Mouse (Mus musculus) lung, adult 2 months (tissue): ENCODE results near the gene Sept3. TPM values are rescaled to one million over a fixed set of nuclear protein-coding genes. Genes with fewer than 3 reads are reported as not detected.

Experiments used
- DNase-seq: peaks from one replicate; pipeline ENCODE4 v3.0.0; 2022
- H3K4me1 ChIP-seq: fragments of 200-500 bp; 2 replicates; pipeline ENCODE4 v1.6.1; 2011; ENCODE audit warnings: low read length; ENCODE audit not compliant: control insufficient read depth, insufficient read depth
- H3K4me3 ChIP-seq: fragments of 200-500 bp; replicated peaks from 2 replicates; pipeline ENCODE3; 2011; ENCODE audit warnings: low read depth, mild to moderate bottlenecking, control low read depth, low read length; ENCODE audit errors: extremely low read depth
- CTCF ChIP-seq: fragments of 200-500 bp; IDR thresholded peaks from 2 replicates; pipeline ENCODE4 v1.5.1; 2011; ENCODE audit warnings: mild to moderate bottlenecking, low read length, control low read depth; ENCODE audit not compliant: insufficient read depth
- POLR2A ChIP-seq: fragments of 200-500 bp; IDR thresholded peaks from 2 replicates; pipeline ENCODE4 v1.6.1; 2011; ENCODE audit warnings: low read depth, mild to moderate bottlenecking, control low read depth, low read length, borderline replicate concordance; ENCODE audit errors: extremely low read depth
- WGBS: fragments of 180-500 bp; shearing (Covaris S2); methylation state at CpG from one replicate; pipeline ENCODE4 v1.1.7; 2018; 5-methylcytosine and 5-hydroxymethylcytosine counted together
- polyA plus RNA-seq: library from polyadenylated mRNA; depleted of rRNA; stranded (reverse); fragments of >200 nt; gene quantifications from 2 replicates; pipeline ENCODE4 v1.2.3, GENCODE M21; 2012

Sept3 gene
- polyA plus RNA-seq, 1 experiment = 4.6 TPM

DNA sequence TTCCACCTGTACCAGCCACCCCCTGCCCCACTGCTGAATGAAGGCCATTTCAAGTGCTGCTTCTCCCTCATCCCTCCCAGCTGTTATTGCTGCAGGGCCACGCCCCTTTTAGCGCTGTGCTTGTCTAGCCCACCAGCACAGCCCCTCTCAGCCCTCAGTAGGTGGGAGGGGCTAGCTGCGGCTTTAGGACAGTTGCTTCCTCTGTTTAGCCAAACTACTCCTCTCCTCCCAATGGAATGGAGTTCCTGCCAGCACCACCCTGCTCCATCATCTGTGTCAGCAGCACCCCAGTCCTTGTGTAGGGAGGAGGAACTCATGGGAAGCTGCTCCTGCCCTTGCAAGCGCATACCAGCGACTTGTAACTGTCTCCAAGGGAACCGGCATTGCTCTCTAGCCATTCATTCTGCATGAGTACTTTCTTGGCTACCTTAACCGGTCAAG, 18.6 kb downstream of the Sept3 start:
- no peaks in the 10 kb centered on the region for H3K4me1 ChIP-seq
- TF ChIP-seq POLR2A (no peak), CTCF (no peak)
- H3K4me3 ChIP-seq = no peak overlapping the region
- DNase-seq = no peak
- WGBS = 15% methylated on average over 7 of the region's 7 CpGs

GRCm38 (mm10) chr15:82294059-82294458, 19.4 kb downstream of the Sept3 start:
- DNase-seq = no peak
- Histone ChIP-seq H3K4me1 (no peaks in the 10 kb centered on the region), H3K4me3 (no peak overlapping the region)
- 30% methylated on average over 8 of the region's 8 CpGs for WGBS
- TF ChIP-seq POLR2A (no peak), CTCF (no peak)

- DNase-seq = no peak
- Histone ChIP-seq H3K4me1 (no peaks in the 10 kb centered on the region), H3K4me3 (no peak within 1 kb of the TSS)
- TF ChIP-seq CTCF (no peak), POLR2A (no peak)
- 59% methylated on average over 39 of the region's 39 CpGs for WGBS
Observed at GRCm38 (mm10) chr15:82298764-82299561, 24.3 kb downstream of the Sept3 start, which contains the start of gene Wbp2nl. Wbp2nl (plus strand) TSS chr15:82298954.

GRCm38 (mm10) chr15:82307107-82307506, 32.4 kb downstream of the Sept3 start:
- Histone ChIP-seq H3K4me3 (no peak overlapping the region), H3K4me1 (no peaks in the 10 kb centered on the region)
- no peak for TF ChIP-seq POLR2A
- DNase-seq = no peak
- WGBS = 60% methylated on average over 3 of the region's 3 CpGs

DNA sequence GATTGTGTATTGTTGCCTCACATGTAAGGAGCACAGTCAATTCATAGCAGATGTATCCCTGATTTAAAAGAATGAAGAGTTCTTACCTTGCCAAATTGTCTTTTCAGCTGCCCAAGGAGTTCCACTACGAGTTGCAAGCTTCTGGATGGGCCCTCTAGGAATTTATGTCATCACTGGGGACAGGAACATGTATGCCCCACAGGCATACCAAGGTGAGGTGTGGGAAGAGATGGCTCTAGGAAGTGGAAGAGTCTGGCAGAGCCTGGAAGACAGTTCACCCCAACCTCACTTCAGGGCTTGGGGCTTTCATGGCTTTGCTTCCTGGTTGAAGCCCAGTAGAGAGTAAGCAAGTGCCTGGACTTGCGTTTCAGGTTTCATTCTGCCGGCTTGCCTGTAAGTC, 33.7 kb downstream of the Sept3 start:
- 67% methylated on average over 3 of the region's 3 CpGs for WGBS
- DNase-seq = no peak
- Histone ChIP-seq H3K4me3 (no peak overlapping the region), H3K4me1 (no peaks in the 10 kb centered on the region)
- TF ChIP-seq POLR2A = no peak
- no peak for TF ChIP-seq CTCF

- no peak for TF ChIP-seq CTCF
- TF ChIP-seq POLR2A = no peak
- Histone ChIP-seq H3K4me3 (no peak overlapping the region), H3K4me1 (no peaks in the 10 kb centered on the region)
- DNase-seq = no peak
- WGBS = 63% methylated on average over 6 of the region's 6 CpGs
Observed at GRCm38 (mm10) chr15:82317839-82318238, 43.1 kb downstream of the Sept3 start.

GRCm38 (mm10) chr15:82319613-82320012, 44.9 kb downstream of the Sept3 start:
- no peak for DNase-seq
- no peak for TF ChIP-seq POLR2A
- TF ChIP-seq CTCF = no peak
- H3K4me1 ChIP-seq = no peaks in the 10 kb centered on the region
- WGBS = 44% methylated on average over 1 of the region's 1 CpGs
- no peak overlapping the region for H3K4me3 ChIP-seq

- DNase-seq = no peak
- Histone ChIP-seq H3K4me3 (no peak overlapping the region), H3K4me1 (no peaks in the 10 kb centered on the region)
- TF ChIP-seq CTCF (no peak), POLR2A (no peak)
- 80% methylated on average over 8 of the region's 8 CpGs for WGBS
Observed at GRCm38 (mm10) chr15:82322195-82322594, 47.5 kb downstream of the Sept3 start.

GRCm38 (mm10) chr15:82325382-82325781, 50.7 kb downstream of the Sept3 start:
- DNase-seq = no peak
- TF ChIP-seq CTCF (no peak), POLR2A (no peak)
- Histone ChIP-seq H3K4me1 (no peaks in the 10 kb centered on the region), H3K4me3 (no peak overlapping the region)
- 70% methylated on average over 2 of the region's 2 CpGs for WGBS

- TF ChIP-seq POLR2A (no peak), CTCF (no peak)
- H3K4me3 ChIP-seq = no peak overlapping the region
- 97% methylated on average over 4 of the region's 4 CpGs for WGBS
- DNase-seq = no peak
- peaks cover 6% of the 10 kb centered on the region for H3K4me1 ChIP-seq
Observed at GRCm38 (mm10) chr15:82335194-82335593, 60.5 kb downstream of the Sept3 start.
